Mouse (Mus musculus): ENCODE results near the gene Nudt17. TPM values are rescaled to one million over a fixed set of nuclear protein-coding genes. Genes with fewer than 3 reads are reported as not detected.
"Not testable (repeated sequence)": the region's sequence is repeated elsewhere in the genome, so short reads cannot be mapped to it uniquely, and the experiment has no call there.

Gene Nudt17
- polyA plus RNA-seq, 1 experiment from 2014 or later: 8.2 TPM

- under 1% methylated on average over 35 of the region's 35 CpGs for WGBS
- H3K36me3 ChIP-seq (ENCODE audit: insufficient read depth): peaks cover 18% of the 10 kb centered on the region
- peak within 1 kb of the TSS; percentile 81 for H3K4me2 ChIP-seq
- 0 out of 2 replicates have a peak, but pooled peaks cover 3% of the 10 kb centered on the region for H3K27me3 ChIP-seq (ENCODE audit: insufficient read depth, low read length)
- H3K9me3 ChIP-seq (ENCODE audit: low read depth, low read length): no peaks in the 10 kb centered on the region
- H3K4me3 ChIP-seq (ENCODE audit: low read depth, low read length): peak within 1 kb of the TSS; percentile 81
- H3K27ac ChIP-seq (ENCODE audit: low read depth): peak within 1 kb of the TSS; percentile 90
- no peak for TF ChIP-seq CTCF (IDR thresholded peaks at IDR 0.05; ENCODE audit: low read depth)
- peak; percentile 96 for DNase-seq
- H3K9ac ChIP-seq: peak within 1 kb of the TSS; percentile 77
- peaks cover 10% of the 10 kb centered on the region; the same call in 1 of the 2 replicates for H3K4me1 ChIP-seq (ENCODE audit: insufficient read depth)
- peak; percentile 91 for ATAC-seq (ENCODE audit: insufficient read depth)
Observed at GRCm38 (mm10) chr3:96696198-96696765, 12.1 kb downstream of the Nudt17 start, which contains the start of gene Pias3. TSS of gene Pias3 (plus strand) at chr3:96696384.

- Histone ChIP-seq H3K9me3 (ENCODE audit: low read depth, low read length) (no peaks in the 10 kb centered on the region), H3K27ac (ENCODE audit: low read depth) (no peak overlapping the region), H3K36me3 (ENCODE audit: insufficient read depth) (no peaks in the 10 kb centered on the region), H3K4me1 (ENCODE audit: insufficient read depth) (peaks cover 10% of the 10 kb centered on the region; the same call in 1 of the 2 replicates), H3K27me3 (ENCODE audit: insufficient read depth, low read length) (0 out of 2 replicates have a peak, but pooled peaks cover 3% of the 10 kb centered on the region), H3K4me3 (ENCODE audit: low read depth, low read length) (no peak overlapping the region), H3K4me2 (no peak overlapping the region), H3K9ac (no peak overlapping the region)
- ATAC-seq (ENCODE audit: insufficient read depth) (no peak), DNase-seq (no peak)
- TF ChIP-seq CTCF (IDR thresholded peaks at IDR 0.05; ENCODE audit: low read depth): no peak
- WGBS: 76% methylated on average over 1 of the region's 1 CpGs
Observed at GRCm38 (mm10) chr3:96693579-96693978, 14.8 kb downstream of the Nudt17 start.

- H3K9ac ChIP-seq: no peak overlapping the region
- ATAC-seq (ENCODE audit: insufficient read depth) (no peak), DNase-seq (peak; percentile 64)
- no peak overlapping the region for H3K4me2 ChIP-seq
- 0 out of 2 replicates have a peak, but pooled peaks cover 3% of the 10 kb centered on the region for H3K27me3 ChIP-seq (ENCODE audit: insufficient read depth, low read length)
- peak; percentile 58 for TF ChIP-seq CTCF (IDR thresholded peaks at IDR 0.05; ENCODE audit: low read depth)
- H3K4me3 ChIP-seq (ENCODE audit: low read depth, low read length): no peak overlapping the region
- H3K27ac ChIP-seq (ENCODE audit: low read depth): no peak overlapping the region
- no peaks in the 10 kb centered on the region for H3K9me3 ChIP-seq (ENCODE audit: low read depth, low read length)
- WGBS: 9% methylated on average over 3 of the region's 3 CpGs
- H3K4me1 ChIP-seq (ENCODE audit: insufficient read depth): peaks cover 4% of the 10 kb centered on the region; the same call in 1 of the 2 replicates
- H3K36me3 ChIP-seq (ENCODE audit: insufficient read depth): no peaks in the 10 kb centered on the region
Observed at GRCm38 (mm10) chr3:96692506-96692905, 15.9 kb downstream of the Nudt17 start.

- Histone ChIP-seq H3K4me1 (ENCODE audit: insufficient read depth) (no peaks in the 10 kb centered on the region), H3K27me3 (ENCODE audit: insufficient read depth, low read length) (no peaks in the 10 kb centered on the region; the same call in 1 of the 2 replicates), H3K4me3 (ENCODE audit: low read depth, low read length) (no peak overlapping the region), H3K9ac (no peak overlapping the region), H3K4me2 (no peak overlapping the region), H3K36me3 (ENCODE audit: insufficient read depth) (no peaks in the 10 kb centered on the region), H3K9me3 (ENCODE audit: low read depth, low read length) (no peaks in the 10 kb centered on the region), H3K27ac (ENCODE audit: low read depth) (no peak overlapping the region)
- WGBS: 47% methylated on average over 3 of the region's 3 CpGs
- peak; percentile 24 for TF ChIP-seq CTCF (IDR thresholded peaks at IDR 0.05; ENCODE audit: low read depth)
- no peak for ATAC-seq (ENCODE audit: insufficient read depth)
- DNase-seq: no peak
Observed at GRCm38 (mm10) chr3:96690298-96690697, 18.1 kb downstream of the Nudt17 start.

GRCm38 (mm10) chr3:96688854-96689253 lies 19.5 kb downstream of the Nudt17 start:
- no peaks in the 10 kb centered on the region for H3K36me3 ChIP-seq (ENCODE audit: insufficient read depth)
- H3K9ac ChIP-seq: no peak overlapping the region
- H3K27me3 ChIP-seq (ENCODE audit: insufficient read depth, low read length): peaks cover 5% of the 10 kb centered on the region; the same call in 1 of the 2 replicates
- WGBS: 75% methylated on average over 11 of the region's 11 CpGs
- ATAC-seq (ENCODE audit: insufficient read depth) (no peak), DNase-seq (no peak)
- no peak overlapping the region for H3K27ac ChIP-seq (ENCODE audit: low read depth)
- H3K4me3 ChIP-seq (ENCODE audit: low read depth, low read length): no peak overlapping the region
- no peaks in the 10 kb centered on the region for H3K4me1 ChIP-seq (ENCODE audit: insufficient read depth)
- no peaks in the 10 kb centered on the region for H3K9me3 ChIP-seq (ENCODE audit: low read depth, low read length)
- TF ChIP-seq CTCF (IDR thresholded peaks at IDR 0.05; ENCODE audit: low read depth): no peak
- no peak overlapping the region for H3K4me2 ChIP-seq

- not testable (repeated sequence) for H3K27ac ChIP-seq (ENCODE audit: low read depth); H3K9ac ChIP-seq; H3K4me1 ChIP-seq (ENCODE audit: insufficient read depth); H3K9me3 ChIP-seq (ENCODE audit: low read depth, low read length); H3K36me3 ChIP-seq (ENCODE audit: insufficient read depth); H3K4me3 ChIP-seq (ENCODE audit: low read depth, low read length); ATAC-seq (ENCODE audit: insufficient read depth); H3K4me2 ChIP-seq; DNase-seq; H3K27me3 ChIP-seq (ENCODE audit: insufficient read depth, low read length)
- 88% methylated on average over 5 of the region's 5 CpGs for WGBS
Observed at GRCm38 (mm10) chr3:96686057-96686456, 22.3 kb downstream of the Nudt17 start.

- H3K4me2 ChIP-seq: peak overlapping the region; percentile 56
- no peaks in the 10 kb centered on the region for H3K9me3 ChIP-seq (ENCODE audit: low read depth, low read length)
- H3K4me3 ChIP-seq (ENCODE audit: low read depth, low read length): peak overlapping the region; percentile 24
- no peaks in the 10 kb centered on the region for H3K36me3 ChIP-seq (ENCODE audit: insufficient read depth)
- WGBS: 12% methylated on average over 28 of the region's 28 CpGs
- DNase-seq (peak; percentile 47), ATAC-seq (ENCODE audit: insufficient read depth) (no peak)
- TF ChIP-seq CTCF (IDR thresholded peaks at IDR 0.05; ENCODE audit: low read depth): no peak
- no peak overlapping the region for H3K27ac ChIP-seq (ENCODE audit: low read depth)
- H3K4me1 ChIP-seq (ENCODE audit: insufficient read depth): no peaks in the 10 kb centered on the region
- peak overlapping the region; percentile 17; the same call in 1 of the 2 replicates for H3K9ac ChIP-seq
- peaks cover 14% of the 10 kb centered on the region for H3K27me3 ChIP-seq (ENCODE audit: insufficient read depth, low read length)
Observed at GRCm38 (mm10) chr3:96684822-96685156, 23.6 kb downstream of the Nudt17 start.
